Mouse (Mus musculus) embryonic facial prominence, embryonic 14.5 days (tissue): ENCODE results near the gene Higd1b. TPM values are rescaled to one million over a fixed set of nuclear protein-coding genes. Genes with fewer than 3 reads are reported as not detected.
A peak's percentile ranks its signal among the peaks of the same experiment; 100 is the strongest.

ENCODE experiments used
- ATAC-seq: fragments of 200-750 bp; cut with Nextera tagmentation; 2 replicates; pipeline ENCODE4 v1.8.0; 2017; ENCODE audit warnings: low read depth, moderate number of reproducible peaks, moderate TSS enrichment
- DNase-seq: peaks from one replicate; pipeline ENCODE4 v3.0.0-alpha.2; 2015; ENCODE audit warnings: low spot score
- H3K27ac ChIP-seq: fragments of 300-500 bp; sonication (generic); replicated peaks from 2 replicates; pipeline ENCODE4 v1.5.1; 2014; ENCODE audit warnings: low read depth, mild to moderate bottlenecking, low read length, moderate library complexity
- H3K27me3 ChIP-seq: fragments of 300-500 bp; sonication (generic); replicated peaks from 2 replicates; pipeline ENCODE4 v1.6.1; 2014; ENCODE audit warnings: low read length; ENCODE audit not compliant: control insufficient read depth, insufficient read depth
- H3K36me3 ChIP-seq: fragments of 300-500 bp; sonication (generic); 2 replicates; pipeline ENCODE4 v1.6.1; 2014; ENCODE audit warnings: low read length, mixed read lengths; ENCODE audit not compliant: control insufficient read depth, insufficient read depth
- H3K4me1 ChIP-seq: fragments of 300-500 bp; sonication (generic); 2 replicates; pipeline ENCODE4 v1.6.1; 2014; ENCODE audit warnings: antibody characterized with exemption, low read length; ENCODE audit not compliant: control insufficient read depth, insufficient read depth
- H3K4me2 ChIP-seq: fragments of 300-500 bp; sonication (generic); 2 replicates; pipeline ENCODE4 v1.6.1; 2014; ENCODE audit warnings: low read depth, mild to moderate bottlenecking, low read length, moderate library complexity, mixed read lengths
- H3K4me3 ChIP-seq: fragments of 300-500 bp; sonication (generic); 2 replicates; pipeline ENCODE4 v1.5.1; 2014; ENCODE audit warnings: low read depth, mild to moderate bottlenecking, low read length
- H3K9ac ChIP-seq: fragments of 300-500 bp; sonication (generic); 2 replicates; pipeline ENCODE4 v1.6.1; 2014; ENCODE audit warnings: low read depth, mild to moderate bottlenecking, low read length, moderate library complexity, mixed read lengths
- H3K9me3 ChIP-seq: fragments of 300-500 bp; sonication (generic); 2 replicates; pipeline ENCODE4 v1.6.1; 2016; ENCODE audit warnings: low read length; ENCODE audit not compliant: control insufficient read depth
- WGBS: fragments of 180-500 bp; shearing (Covaris S2); extraction: QIAGEN DNeasy Blood & Tissue Kit; methylation state at CpG from one replicate; pipeline ENCODE4 v1.1.7; 2014; 5-methylcytosine and 5-hydroxymethylcytosine counted together
- polyA plus RNA-seq: library from polyadenylated mRNA; unstranded; fragments of >200 nt; fragmentation: Nextera tagmentation; extraction: Ambion mirVana; gene quantifications from 2 replicates; pipeline ENCODE4 v1.2.1, GENCODE M21; 2014

Higd1b gene
- polyA plus RNA-seq, 1 experiment from 2014 or later: 1.3 TPM

- WGBS: 43% methylated on average over 6 of the region's 6 CpGs
- H3K4me2 ChIP-seq: no peak overlapping the region
- no peak overlapping the region for H3K4me3 ChIP-seq
- ATAC-seq: no peak
- H3K9me3 ChIP-seq: no peaks in the 10 kb centered on the region
- no peaks in the 10 kb centered on the region for H3K4me1 ChIP-seq
- H3K36me3 ChIP-seq: peaks cover 74% of the 10 kb centered on the region
- H3K9ac ChIP-seq: no peak overlapping the region
- no peaks in the 10 kb centered on the region for H3K27me3 ChIP-seq
- peak; percentile 39 for DNase-seq
- H3K27ac ChIP-seq: no peak overlapping the region; the same call in 1 of the 2 replicates
Measured at GRCm38 (mm10) chr11:102855941-102856340, 20.3 kb downstream of the Higd1b start.

DNA sequence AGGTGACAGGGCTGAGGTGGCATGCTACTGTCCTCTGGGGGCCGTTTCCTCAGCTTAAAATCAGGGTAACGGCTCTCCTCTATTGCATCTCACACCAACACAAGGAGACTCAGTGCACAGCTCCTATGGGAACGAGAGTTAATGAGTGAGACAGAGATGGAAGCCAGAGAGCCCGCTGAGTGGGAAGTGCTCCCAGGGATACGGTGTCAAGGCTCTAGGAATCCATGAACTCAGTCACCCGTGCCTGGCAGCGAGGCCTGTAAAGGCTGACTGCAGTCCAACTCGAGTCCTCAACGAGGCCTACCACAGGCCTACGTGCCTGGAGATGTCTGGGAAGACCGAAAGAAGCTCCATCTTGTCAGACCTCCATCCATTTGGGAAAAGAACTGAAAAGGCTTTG is 23.3 kb downstream of the Higd1b start:
- Histone ChIP-seq H3K9me3 (no peaks in the 10 kb centered on the region), H3K4me3 (no peak overlapping the region), H3K4me1 (no peaks in the 10 kb centered on the region), H3K4me2 (no peak overlapping the region), H3K27me3 (no peaks in the 10 kb centered on the region), H3K36me3 (peaks cover 78% of the 10 kb centered on the region), H3K9ac (no peak overlapping the region), H3K27ac (no peak overlapping the region)
- DNase-seq (no peak), ATAC-seq (no peak)
- WGBS: 96% methylated on average over 11 of the region's 11 CpGs

DNA sequence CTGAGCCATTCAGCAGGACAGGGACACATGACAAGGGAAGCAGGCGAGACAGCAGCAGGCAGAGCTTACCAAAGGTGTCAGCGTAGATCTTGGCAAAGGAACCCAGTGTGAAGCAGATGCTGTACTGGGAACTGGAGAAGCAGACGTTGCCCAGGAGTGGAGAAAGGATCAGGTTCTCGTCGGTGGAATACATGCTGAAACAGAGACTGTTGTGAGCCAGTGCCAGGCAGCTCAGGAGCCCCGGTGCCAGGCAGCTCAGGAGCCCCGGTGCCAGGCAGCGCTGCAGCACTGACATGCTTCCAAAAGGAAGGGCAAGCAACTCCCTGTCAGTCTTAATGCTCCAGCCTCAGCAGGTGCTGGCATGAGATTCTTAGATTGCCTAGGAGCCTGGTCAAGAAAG is 24.3 kb downstream of the Higd1b start:
- DNase-seq (no peak), ATAC-seq (no peak)
- Histone ChIP-seq H3K9ac (no peak overlapping the region), H3K4me1 (no peaks in the 10 kb centered on the region), H3K4me2 (no peak overlapping the region), H3K9me3 (no peaks in the 10 kb centered on the region), H3K27me3 (no peaks in the 10 kb centered on the region), H3K36me3 (peaks cover 72% of the 10 kb centered on the region), H3K27ac (no peak overlapping the region), H3K4me3 (no peak overlapping the region)
- 87% methylated on average over 8 of the region's 8 CpGs for WGBS

GRCm38 (mm10) chr11:102864272-102864671 is 28.6 kb downstream of the Higd1b start:
- H3K4me3 ChIP-seq: no peak overlapping the region
- H3K27ac ChIP-seq: no peak overlapping the region
- ATAC-seq: peak; percentile 44; the same call in 1 of the 2 replicates
- H3K36me3 ChIP-seq: peaks cover 88% of the 10 kb centered on the region
- no peaks in the 10 kb centered on the region for H3K4me1 ChIP-seq
- H3K9me3 ChIP-seq: no peaks in the 10 kb centered on the region
- peak; percentile 92 for DNase-seq
- no peak overlapping the region for H3K9ac ChIP-seq
- WGBS: 31% methylated on average over 4 of the region's 4 CpGs
- no peaks in the 10 kb centered on the region for H3K27me3 ChIP-seq
- H3K4me2 ChIP-seq: no peak overlapping the region

DNA sequence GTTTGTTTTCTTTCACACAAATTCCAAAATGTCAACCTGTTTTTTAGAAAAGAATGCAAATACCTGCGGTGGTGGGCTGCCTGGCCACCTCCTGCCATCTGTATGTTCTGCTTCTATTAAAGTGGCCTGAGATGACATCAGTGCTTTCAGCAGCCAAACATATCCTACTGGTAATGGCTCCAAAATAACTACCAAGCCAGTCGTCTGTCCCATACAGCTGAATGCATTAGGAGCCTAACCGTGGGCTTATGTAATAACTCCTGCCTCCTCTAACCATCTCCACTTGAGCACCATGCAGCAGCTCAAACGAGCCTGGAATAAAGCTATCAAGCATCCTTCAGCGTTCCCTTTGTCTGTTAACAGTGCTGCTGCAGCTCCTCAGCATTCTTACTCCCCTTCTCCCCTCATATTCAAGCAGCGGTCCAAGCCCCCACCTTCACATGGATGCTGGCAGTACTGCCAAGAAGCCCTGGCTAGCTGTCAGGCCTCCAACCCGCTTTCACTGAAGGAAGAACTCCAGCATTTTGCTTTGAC is 39.2 kb downstream of the Higd1b start:
- Histone ChIP-seq H3K9me3 (no peaks in the 10 kb centered on the region), H3K4me2 (no peak overlapping the region), H3K9ac (no peak overlapping the region), H3K27ac (no peak overlapping the region), H3K27me3 (no peaks in the 10 kb centered on the region), H3K36me3 (peaks cover 56% of the 10 kb centered on the region), H3K4me1 (peaks cover 5% of the 10 kb centered on the region; the same call in 1 of the 2 replicates), H3K4me3 (no peak overlapping the region)
- no peak for DNase-seq
- 92% methylated on average over 7 of the region's 7 CpGs for WGBS
- ATAC-seq: no peak

- Histone ChIP-seq H3K27ac (no peak overlapping the region), H3K27me3 (no peaks in the 10 kb centered on the region), H3K9ac (peak overlapping the region; percentile 89; the same call in 1 of the 2 replicates), H3K4me2 (peak overlapping the region; percentile 87), H3K36me3 (peaks cover 29% of the 10 kb centered on the region), H3K9me3 (no peaks in the 10 kb centered on the region), H3K4me3 (peak overlapping the region; percentile 83), H3K4me1 (peaks cover 14% of the 10 kb centered on the region)
- DNase-seq (no peak), ATAC-seq (no peak)
- WGBS: 79% methylated on average over 2 of the region's 2 CpGs
Measured at GRCm38 (mm10) chr11:102879558-102879957, 43.9 kb downstream of the Higd1b start.

DNA sequence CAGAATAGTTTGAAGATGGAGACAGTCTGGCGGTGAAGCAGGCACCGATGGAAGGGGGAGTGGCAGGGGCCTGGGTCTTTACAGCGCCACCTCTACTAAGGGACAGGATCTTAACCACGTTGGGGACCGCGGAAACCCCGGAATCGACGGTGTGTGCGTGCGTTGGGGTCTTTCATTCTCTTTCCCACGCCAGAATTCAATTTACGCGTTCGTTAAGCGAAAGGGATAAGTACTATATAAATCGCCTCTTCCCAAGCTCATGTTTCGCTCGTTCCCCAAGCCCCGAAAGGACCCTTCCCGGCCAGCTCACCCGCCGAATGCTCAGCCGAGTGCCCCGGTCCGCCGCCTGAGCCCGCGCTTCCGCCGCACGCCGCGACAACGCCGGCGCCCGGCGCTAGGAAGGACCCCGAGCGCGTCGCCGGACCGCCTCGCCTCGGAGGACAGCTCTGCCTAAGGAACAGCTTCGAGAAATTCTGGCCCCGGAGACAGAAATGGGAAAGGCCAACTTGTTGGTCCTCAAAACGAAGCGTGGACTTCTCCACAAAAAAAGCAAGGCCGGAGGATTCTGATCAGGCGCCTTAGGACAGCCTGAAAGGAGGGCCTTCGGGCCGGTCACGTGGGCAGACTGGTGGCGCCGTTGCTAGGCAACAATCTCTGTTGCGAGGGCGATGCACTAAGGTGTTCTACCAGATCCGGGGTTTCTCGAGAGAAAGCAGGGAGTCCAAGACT is 45.1 kb downstream of the Higd1b start, which contains the start of the genes Eftud2 and Ccdc103:
Gene Eftud2, minus strand, starts transcription at position 401 of the 729 bp plus-strand sequence.
Gene Ccdc103, plus strand, starts transcription at position 620 of the 729 bp plus-strand sequence.
- H3K27ac ChIP-seq: peak within 1 kb of the TSS; percentile 81
- H3K27me3 ChIP-seq: no peaks in the 10 kb centered on the region
- peak within 1 kb of the TSS; percentile 89 for H3K9ac ChIP-seq
- under 1% methylated on average over 62 of the region's 62 CpGs for WGBS
- DNase-seq: peak; percentile 94
- H3K4me1 ChIP-seq: peaks cover 14% of the 10 kb centered on the region
- peak; percentile 93 for ATAC-seq
- no peaks in the 10 kb centered on the region for H3K9me3 ChIP-seq
- peak within 1 kb of the TSS; percentile 83 for H3K4me3 ChIP-seq
- H3K36me3 ChIP-seq: peaks cover 17% of the 10 kb centered on the region
- H3K4me2 ChIP-seq: peak within 1 kb of the TSS; percentile 87

DNA sequence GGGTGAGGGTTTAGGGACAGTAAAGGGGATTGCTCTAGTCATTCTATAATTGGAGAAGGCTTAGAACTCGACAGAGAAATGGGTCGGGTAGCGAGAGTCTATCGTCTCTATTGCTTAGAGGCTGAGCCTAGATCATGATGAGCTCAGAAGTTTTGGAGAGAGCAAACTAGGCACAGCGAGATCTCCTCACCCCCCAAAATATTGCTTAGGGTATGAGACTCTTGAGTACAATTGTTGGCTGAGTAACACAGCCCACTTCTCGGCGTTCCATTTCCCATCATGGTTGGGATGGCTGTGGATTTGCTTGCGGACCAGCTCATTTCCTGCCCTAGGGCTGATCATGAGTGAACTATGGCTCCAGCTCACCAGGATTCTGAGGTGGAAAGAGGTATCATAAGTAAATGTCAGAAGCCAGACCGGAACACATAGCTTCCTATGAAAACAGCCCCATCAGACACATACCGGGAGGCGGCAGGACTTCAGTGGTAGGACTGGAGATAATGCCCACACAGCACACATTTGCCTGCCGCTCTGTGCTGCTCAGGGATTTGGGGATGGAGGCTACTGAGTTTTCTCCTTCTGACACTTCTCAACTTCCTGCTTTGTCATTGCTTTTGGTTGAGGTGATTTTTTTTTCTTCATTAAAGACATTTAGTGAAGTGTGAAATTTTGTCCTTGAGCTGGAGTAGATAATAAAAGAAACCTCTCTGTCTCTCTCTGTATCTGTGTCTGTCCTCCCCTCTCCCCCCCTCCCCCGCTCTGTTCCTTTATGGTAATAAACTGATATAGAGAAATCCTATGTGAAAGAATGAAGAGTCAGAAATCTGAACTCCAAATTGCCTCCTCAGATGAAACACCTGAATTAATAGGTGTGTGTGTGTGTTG is 45.9 kb downstream of the Higd1b start:
- WGBS: 17% methylated on average over 13 of the region's 13 CpGs
- Histone ChIP-seq H3K9ac (peak overlapping the region; percentile 89), H3K27me3 (no peaks in the 10 kb centered on the region), H3K4me3 (peak overlapping the region; percentile 83), H3K9me3 (no peaks in the 10 kb centered on the region), H3K4me2 (peak overlapping the region; percentile 87), H3K27ac (peak overlapping the region; percentile 81), H3K4me1 (peaks cover 14% of the 10 kb centered on the region), H3K36me3 (peaks cover 11% of the 10 kb centered on the region)
- DNase-seq (no peak), ATAC-seq (no peak)
